In genomic region chr13:114459701-114460160, GRCm38 (mm10) we compare ENCODE assay signal across 8 mouse cellular contexts. TPM values are rescaled to one million over a fixed set of nuclear protein-coding genes. Genes with fewer than 3 reads are reported as not detected.
DNase-seq lines count a peak whose midpoint lies in the region; ATAC-seq and TF ChIP-seq lines count a peak whose summit lies in the region.

No protein-coding gene starts in this region.

- no peak for TF ChIP-seq CTCF in testis, adult 2 months (IDR thresholded peaks at IDR 0.05; ENCODE audit: control insufficient read depth, insufficient read depth, insufficient replicate concordance, low read depth, low read length)

- H3K4me3 ChIP-seq in erythroblast, embryonic 14.5 days (replicated peaks): peak overlapping the region; percentile 39
- peak overlapping the region; percentile 32 for H3K4me3 ChIP-seq in testis, adult 2 months (ENCODE audit: control insufficient read depth, low read depth, low read length)
- H3K4me3 ChIP-seq in liver, embryonic 12.5 days: peak overlapping the region; percentile 54
- peak overlapping the region; percentile 64 for H3K4me3 ChIP-seq in stomach, embryonic 16.5 days (replicated peaks; ENCODE audit: low read length)

- H3K36me3 ChIP-seq in erythroblast, embryonic 14.5 days (ENCODE audit: control insufficient read depth): no peaks in the 10 kb centered on the region
- H3K36me3 ChIP-seq in testis, adult 2 months (ENCODE audit: control insufficient read depth, insufficient read depth, low read length): no peaks in the 10 kb centered on the region
- no peaks in the 10 kb centered on the region for H3K36me3 ChIP-seq in liver, embryonic 12.5 days
- no peaks in the 10 kb centered on the region for H3K36me3 ChIP-seq in stomach, embryonic 16.5 days (ENCODE audit: control insufficient read depth, insufficient read depth, low read length)

- ATAC-seq in erythroblast, adult 5-6 weeks (replicated peaks; ENCODE audit: low FRiP score, poor library complexity, severe bottlenecking): no peak
- ATAC-seq in liver, embryonic 12.5 days: no peak
- ATAC-seq in stomach, embryonic 16.5 days (ENCODE audit: insufficient read depth, low FRiP score): no peak
- no peak for ATAC-seq in megakaryocyte progenitor cell, adult 5-6 weeks (replicated peaks; ENCODE audit: poor library complexity)

- H3K9me3 ChIP-seq in erythroblast, embryonic 14.5 days (ENCODE audit: control insufficient read depth, low read length): no peaks in the 10 kb centered on the region; the same call in 1 of the 2 replicates
- no peaks in the 10 kb centered on the region for H3K9me3 ChIP-seq in liver, embryonic 12.5 days (replicated peaks)
- no peaks in the 10 kb centered on the region for H3K9me3 ChIP-seq in stomach, embryonic 16.5 days (replicated peaks; ENCODE audit: control insufficient read depth, low read length)

- H3K9ac ChIP-seq in liver, embryonic 12.5 days: no peak overlapping the region
- peak overlapping the region; percentile 70 for H3K9ac ChIP-seq in stomach, embryonic 16.5 days (ENCODE audit: low read length)

- H3K27ac ChIP-seq in testis, adult 2 months (ENCODE audit: control insufficient read depth, insufficient read depth, low read depth, low read length): no peak overlapping the region
- H3K27ac ChIP-seq in liver, embryonic 12.5 days: 0 out of 2 replicates have a peak overlapping the region, but pooled peaks have one; percentile 36
- H3K27ac ChIP-seq in stomach, embryonic 16.5 days (ENCODE audit: low read length): peak overlapping the region; percentile 57; the same call in 1 of the 2 replicates

- under 1% methylated on average over 16 of the region's 16 CpGs for WGBS in liver, embryonic 12.5 days (ENCODE audit: insufficient replicate concordance)
- WGBS in stomach, embryonic 16.5 days: under 1% methylated on average over 15 of the region's 16 CpGs

- H3K4me2 ChIP-seq in liver, embryonic 12.5 days: peak overlapping the region; percentile 68
- H3K4me2 ChIP-seq in stomach, embryonic 16.5 days (ENCODE audit: low read depth, low read length): peak overlapping the region; percentile 93

- H3K4me1 ChIP-seq in erythroblast, embryonic 14.5 days (ENCODE audit: control insufficient read depth): no peaks in the 10 kb centered on the region
- peaks cover 13% of the 10 kb centered on the region for H3K4me1 ChIP-seq in testis, adult 2 months (ENCODE audit: control insufficient read depth, insufficient read depth, low read length)
- H3K4me1 ChIP-seq in liver, embryonic 12.5 days: peaks cover 28% of the 10 kb centered on the region
- H3K4me1 ChIP-seq in stomach, embryonic 16.5 days (ENCODE audit: control insufficient read depth, insufficient read depth, low read length): peaks cover 10% of the 10 kb centered on the region; the same call in 1 of the 2 replicates

- H3K27me3 ChIP-seq in erythroblast, embryonic 14.5 days (ENCODE audit: control insufficient read depth): peaks cover 79% of the 10 kb centered on the region
- peaks cover 8% of the 10 kb centered on the region; the same call in 1 of the 2 replicates for H3K27me3 ChIP-seq in testis, adult 2 months (ENCODE audit: control insufficient read depth, insufficient read depth, low read length)
- H3K27me3 ChIP-seq in liver, embryonic 12.5 days (replicated peaks): peaks cover 78% of the 10 kb centered on the region
- H3K27me3 ChIP-seq in stomach, embryonic 16.5 days (ENCODE audit: control insufficient read depth, insufficient read depth, low read length): peaks cover 29% of the 10 kb centered on the region

- no peak for TF ChIP-seq POLR2A in testis, adult 2 months (IDR thresholded peaks at IDR 0.05; ENCODE audit: control insufficient read depth, low read depth, low read length)

- DNase-seq in testis, postnatal 10 days (ENCODE audit: low spot score): no peak
- DNase-seq in layer of hippocampus, postnatal 14 days (ENCODE audit: low spot score in 2 of 2): no peak

RNA-seq across cellular contexts. Expression of gene Fst, which starts 1.0 kb away (rescaled TPM):
- not detected in 2 replicates for polyA plus RNA-seq in erythroblast, embryonic 14.5 days (2012)
- total RNA-seq in erythroblast, adult 5-6 weeks (2015; ENCODE audit: low replicate concordance): not detected in 2 replicates
- total RNA-seq in erythroblast, adult 5-6 weeks (2017; ENCODE audit: low replicate concordance): not detected in 2 replicates
- 0.22 and 0.51 TPM in 2 replicates for polyA plus RNA-seq in testis, adult 2 months (2012; rRNA removed)
- 7.4 and 8.3 TPM in 2 replicates for polyA plus RNA-seq in liver, embryonic 12.5 days (2016; fragmentation: Nextera tagmentation; extraction: Ambion mirVana)
- 18.0 and 25.6 TPM in 2 replicates for polyA plus RNA-seq in stomach, embryonic 16.5 days (2015; fragmentation: Nextera tagmentation; extraction: Ambion mirVana)
- 0.07 and 0.46 TPM in 2 replicates for total RNA-seq in megakaryocyte progenitor cell, adult 5-6 weeks (2015)
- total RNA-seq in megakaryocyte progenitor cell, adult 5-6 weeks (2017): 0.04 TPM in 1 of 2 replicates, not detected in the other
- total RNA-seq in layer of hippocampus, postnatal 14 days (2021): 1 to 10 TPM in 1 of 2 experiments, under 1 TPM in 1; 0.74 to 1.1 TPM
